Mouse (Mus musculus) liver, adult 2 months (tissue): Measurements from ENCODE around the gene Trpm8. TPM values are rescaled to one million over a fixed set of nuclear protein-coding genes. Genes with fewer than 3 reads are reported as not detected.

Experiments
- DNase-seq: peaks from one replicate; pipeline ENCODE4 v3.0.0-alpha.2; 2011; ENCODE audit warnings: low read depth, low spot score; ENCODE audit errors: extremely low read depth
- H3K27ac ChIP-seq: fragments of 200-500 bp; replicated peaks from 2 replicates; pipeline ENCODE4 v1.5.1; 2012; ENCODE audit warnings: low read depth, mild to moderate bottlenecking, control low read depth, inconsistent platforms, low read length; ENCODE audit not compliant: insufficient read depth
- H3K27me3 ChIP-seq: fragments of 200-500 bp; 2 replicates; pipeline ENCODE4 v1.6.1; 2012; ENCODE audit warnings: mild to moderate bottlenecking, moderate library complexity, low read length, inconsistent platforms; ENCODE audit not compliant: control insufficient read depth, insufficient read depth
- H3K36me3 ChIP-seq: fragments of 200-500 bp; 2 replicates; pipeline ENCODE4 v1.6.1; 2012; ENCODE audit warnings: low read length, inconsistent platforms; ENCODE audit not compliant: control insufficient read depth, insufficient read depth
- H3K4me1 ChIP-seq: fragments of 200-500 bp; 2 replicates; pipeline ENCODE4 v1.6.1; 2011; ENCODE audit warnings: low read length; ENCODE audit not compliant: control insufficient read depth, insufficient read depth
- H3K4me3 ChIP-seq: fragments of 200-500 bp; 2 replicates; pipeline ENCODE4 v1.5.1; 2011; ENCODE audit warnings: low read depth, mild to moderate bottlenecking, control low read depth, low read length, moderate library complexity; ENCODE audit not compliant: insufficient read depth
- H3K79me2 ChIP-seq: fragments of 200-500 bp; 2 replicates; pipeline ENCODE4 v1.6.1; 2012; ENCODE audit warnings: inconsistent platforms, mild to moderate bottlenecking, low read length, moderate library complexity; ENCODE audit not compliant: control insufficient read depth, insufficient read depth
- H3K9ac ChIP-seq: fragments of 200-500 bp; 2 replicates; pipeline ENCODE4 v1.6.1; 2012; ENCODE audit warnings: low read depth, mild to moderate bottlenecking, control low read depth, inconsistent platforms, low read length
- CTCF ChIP-seq: fragments of 200-500 bp; IDR thresholded peaks from 2 replicates; pipeline ENCODE4 v1.5.1; 2011; ENCODE audit warnings: low read depth, low read length, control low read depth
- POLR2A ChIP-seq: fragments of 200-500 bp; IDR thresholded peaks from 2 replicates; pipeline ENCODE4 v1.6.1; 2011; ENCODE audit warnings: low read length, control low read depth; ENCODE audit not compliant: insufficient read depth; ENCODE audit errors: extremely low read depth
- WGBS: fragments of 180-500 bp; shearing (Covaris S2); methylation state at CpG from one replicate; pipeline ENCODE4 v1.1.7; 2018; 5-methylcytosine and 5-hydroxymethylcytosine counted together
- polyA plus RNA-seq: library from polyadenylated mRNA; depleted of rRNA; stranded (reverse); fragments of >200 nt; gene quantifications from 2 replicates; pipeline ENCODE4 v1.2.3, GENCODE M21; 2012
- total RNA-seq: library from RNA; depleted of rRNA; stranded (reverse); fragments of >200 nt; gene quantifications from 2 replicates; pipeline ENCODE4 v1.2.3, GENCODE M21; 2014

Gene Trpm8
- total and polyA plus RNA-seq, 2 experiments, result under 0.01 to 0.01 TPM

DNA sequence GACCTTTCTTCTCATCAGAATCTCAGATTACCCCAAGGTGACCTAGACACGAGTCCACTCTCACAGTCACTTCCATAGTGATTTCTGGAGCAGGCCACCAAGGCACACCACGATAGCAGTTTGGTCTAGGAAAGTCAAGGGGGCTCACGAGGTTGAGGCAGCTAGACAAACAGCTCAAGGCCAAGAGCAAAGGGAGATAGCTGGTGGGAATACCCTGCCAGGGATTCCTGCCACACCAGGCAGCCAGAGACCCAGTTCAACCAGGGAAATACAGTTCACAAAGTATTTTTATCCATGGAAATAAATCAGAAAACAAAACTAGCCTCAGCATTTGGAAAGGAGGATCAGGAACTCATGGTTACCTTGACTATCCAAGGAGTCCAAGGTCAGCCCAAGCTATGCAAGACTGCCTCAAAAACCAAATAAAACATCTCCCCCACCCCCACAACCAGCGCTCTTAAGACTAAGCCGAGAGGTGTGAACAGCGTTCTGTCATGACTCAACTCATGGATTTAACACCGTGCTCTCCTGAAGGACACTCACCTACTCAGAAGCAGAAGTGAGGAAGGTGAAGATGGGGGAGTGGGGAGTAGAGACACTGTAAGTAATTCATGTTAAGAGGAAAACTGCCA is 13.1 kb upstream of the Trpm8 start:
- WGBS, result 82% methylated on average over 7 of the region's 7 CpGs
- Histone ChIP-seq H3K36me3 (peaks cover 58% of the 10 kb centered on the region), H3K4me1 (peaks cover 33% of the 10 kb centered on the region), H3K27ac (no peak overlapping the region), H3K79me2 (peaks cover 12% of the 10 kb centered on the region; the same call in 1 of the 2 replicates), H3K9ac (no peak overlapping the region), H3K4me3 (no peak overlapping the region), H3K27me3 (no peaks in the 10 kb centered on the region)
- DNase-seq, result no peak
- TF ChIP-seq CTCF (no peak), POLR2A (no peak)

DNA sequence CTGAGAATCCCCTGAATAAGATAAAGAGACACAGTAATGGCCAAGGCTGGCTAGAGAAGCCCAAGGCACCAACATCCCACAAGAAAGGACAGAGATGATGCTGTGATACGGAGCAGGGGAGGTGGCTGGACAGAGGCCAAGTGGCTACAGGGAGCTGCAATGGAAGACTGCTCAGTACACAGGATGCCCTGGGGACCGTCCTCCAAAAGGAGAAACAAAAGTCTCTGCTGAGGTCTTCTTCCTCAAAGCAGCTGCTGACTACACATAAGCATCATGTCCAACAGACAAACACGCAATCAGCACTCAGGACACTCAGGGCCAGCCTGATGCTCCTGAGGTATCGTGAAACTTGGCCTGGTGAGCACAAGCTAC is 12.6 kb upstream of the Trpm8 start:
- no peak for DNase-seq
- Histone ChIP-seq H3K4me3 (no peak overlapping the region), H3K4me1 (peaks cover 33% of the 10 kb centered on the region), H3K79me2 (peaks cover 12% of the 10 kb centered on the region; the same call in 1 of the 2 replicates), H3K36me3 (peaks cover 60% of the 10 kb centered on the region), H3K27ac (no peak overlapping the region), H3K27me3 (no peaks in the 10 kb centered on the region), H3K9ac (no peak overlapping the region)
- TF ChIP-seq CTCF (no peak), POLR2A (no peak)
- 72% methylated on average over 4 of the region's 4 CpGs for WGBS

DNA sequence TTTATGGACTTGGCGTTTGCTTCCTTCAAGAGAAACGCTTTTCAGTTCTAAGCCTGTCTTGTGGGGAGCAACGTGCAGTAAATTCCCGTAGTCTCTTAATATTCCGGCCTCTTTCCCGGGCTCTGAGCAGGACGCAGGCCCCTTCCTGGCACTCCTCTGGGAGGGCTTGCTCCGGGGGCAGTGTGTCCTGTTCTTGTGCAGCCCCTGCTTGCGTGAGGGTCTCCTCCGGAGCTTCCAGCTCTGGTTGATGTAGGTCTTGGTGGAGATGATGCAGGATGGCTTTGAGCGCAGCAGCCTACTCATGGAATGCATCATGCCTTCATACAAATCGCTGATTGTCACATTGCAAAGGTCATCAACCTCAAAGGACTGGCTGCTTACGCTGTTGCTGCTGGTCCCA is 11.3 kb upstream of the Trpm8 start:
- H3K4me1 ChIP-seq, result peaks cover 27% of the 10 kb centered on the region
- no peak overlapping the region for H3K9ac ChIP-seq
- H3K27me3 ChIP-seq, result no peaks in the 10 kb centered on the region
- no peak for TF ChIP-seq POLR2A
- no peak for TF ChIP-seq CTCF
- no peak overlapping the region for H3K27ac ChIP-seq
- WGBS, result 89% methylated on average over 13 of the region's 13 CpGs
- H3K36me3 ChIP-seq, result peaks cover 60% of the 10 kb centered on the region
- DNase-seq, result no peak
- peaks cover 12% of the 10 kb centered on the region; the same call in 1 of the 2 replicates for H3K79me2 ChIP-seq
- no peak overlapping the region for H3K4me3 ChIP-seq

DNA sequence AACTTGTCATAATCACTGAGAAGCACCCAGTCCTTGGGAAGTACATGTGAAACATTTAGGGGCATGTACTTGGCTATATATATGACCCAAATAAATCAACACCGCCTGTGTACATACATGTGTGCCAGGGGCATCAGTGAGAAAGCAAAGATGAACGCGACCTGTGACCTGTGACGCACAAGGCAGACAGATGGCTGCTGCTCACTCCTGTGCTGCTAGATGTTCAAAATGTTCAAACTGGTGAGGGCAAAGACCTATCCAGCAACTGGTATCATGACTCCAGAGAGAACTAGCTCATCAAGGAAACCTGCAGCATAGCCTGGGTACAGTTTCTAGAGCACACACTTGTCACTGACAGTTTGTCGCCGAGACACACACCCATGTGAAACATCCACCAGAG is 10.0 kb upstream of the Trpm8 start:
- Histone ChIP-seq H3K4me3 (no peak overlapping the region), H3K27me3 (no peaks in the 10 kb centered on the region), H3K36me3 (peaks cover 60% of the 10 kb centered on the region), H3K9ac (peak overlapping the region; percentile 1; the same call in 1 of the 2 replicates), H3K79me2 (peaks cover 12% of the 10 kb centered on the region; the same call in 1 of the 2 replicates), H3K27ac (peak overlapping the region; percentile 43), H3K4me1 (peaks cover 28% of the 10 kb centered on the region)
- peak; percentile 91 for DNase-seq
- 75% methylated on average over 6 of the region's 6 CpGs for WGBS
- no peak for TF ChIP-seq POLR2A
- no peak for TF ChIP-seq CTCF

DNA sequence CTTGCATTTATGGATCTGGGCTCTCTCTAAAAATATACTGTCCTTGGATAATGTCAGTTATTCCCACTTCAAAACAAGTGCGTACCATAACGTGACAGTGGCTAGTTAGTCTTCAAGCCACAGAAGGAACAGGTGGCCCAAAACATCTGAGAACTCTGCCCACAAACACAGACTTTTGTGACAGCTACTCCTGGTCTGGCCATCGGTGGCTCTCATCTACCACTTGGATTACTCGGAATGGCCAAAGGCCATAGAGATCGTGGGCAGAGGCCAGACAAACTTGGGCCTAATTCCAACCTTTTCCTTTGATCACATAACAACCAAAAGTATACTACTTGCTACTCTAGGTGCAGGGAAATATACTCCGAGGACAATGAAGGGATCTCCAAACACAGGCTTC is 9.4 kb upstream of the Trpm8 start:
- H3K79me2 ChIP-seq, result peaks cover 12% of the 10 kb centered on the region; the same call in 1 of the 2 replicates
- no peak overlapping the region for H3K9ac ChIP-seq
- no peak overlapping the region for H3K4me3 ChIP-seq
- peak; percentile 100 for DNase-seq
- no peak for TF ChIP-seq CTCF
- TF ChIP-seq POLR2A, result no peak
- peaks cover 28% of the 10 kb centered on the region for H3K4me1 ChIP-seq
- H3K27ac ChIP-seq, result peak overlapping the region; percentile 43
- peaks cover 56% of the 10 kb centered on the region for H3K36me3 ChIP-seq
- no peaks in the 10 kb centered on the region for H3K27me3 ChIP-seq
- WGBS, result 28% methylated on average over 6 of the region's 6 CpGs

DNA sequence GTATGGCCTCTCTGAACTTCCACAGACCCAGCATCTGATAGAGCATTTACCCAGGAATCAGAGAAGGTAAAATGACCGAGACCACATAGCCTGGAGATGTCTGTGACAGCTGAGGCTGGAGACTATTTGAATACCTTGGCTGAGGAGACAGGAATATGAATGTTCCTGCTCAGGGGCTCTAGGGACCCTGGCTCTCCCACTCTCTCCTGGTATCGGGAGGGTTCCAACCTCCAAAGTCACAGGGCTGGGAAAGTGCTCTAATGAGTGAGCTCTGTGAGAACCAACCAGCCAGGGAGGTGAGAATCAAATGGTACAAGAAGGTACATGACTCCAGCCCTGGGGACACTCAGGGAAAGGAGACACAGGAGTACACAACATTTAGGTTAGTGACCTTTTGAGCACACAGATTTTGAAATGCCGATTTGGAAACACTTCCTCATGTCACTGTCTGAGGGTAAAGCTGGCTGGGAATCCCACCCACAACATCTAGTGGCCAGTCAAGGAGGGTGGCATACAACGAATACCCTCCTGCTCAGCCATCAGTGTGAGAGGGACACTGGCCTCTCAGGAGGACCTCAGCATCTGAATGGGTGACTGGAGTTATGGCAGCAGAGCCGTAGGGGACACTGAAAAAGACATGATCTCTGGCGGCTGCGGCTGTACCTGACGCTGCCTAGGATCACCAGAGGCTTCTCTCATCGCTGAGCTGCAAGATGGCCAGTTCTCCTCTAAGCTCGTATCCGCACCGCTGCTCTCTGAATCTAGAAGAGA is 7.7 kb upstream of the Trpm8 start:
- no peak for TF ChIP-seq POLR2A
- TF ChIP-seq CTCF, result no peak
- Histone ChIP-seq H3K79me2 (peaks cover 17% of the 10 kb centered on the region; the same call in 1 of the 2 replicates), H3K4me3 (no peak overlapping the region), H3K4me1 (peaks cover 30% of the 10 kb centered on the region), H3K36me3 (peaks cover 55% of the 10 kb centered on the region), H3K27me3 (no peaks in the 10 kb centered on the region), H3K27ac (peak overlapping the region; percentile 72), H3K9ac (peak overlapping the region; percentile 7; the same call in 1 of the 2 replicates)
- 72% methylated on average over 12 of the region's 12 CpGs for WGBS
- peak; percentile 99 for DNase-seq
